In the genomic region with DNA sequence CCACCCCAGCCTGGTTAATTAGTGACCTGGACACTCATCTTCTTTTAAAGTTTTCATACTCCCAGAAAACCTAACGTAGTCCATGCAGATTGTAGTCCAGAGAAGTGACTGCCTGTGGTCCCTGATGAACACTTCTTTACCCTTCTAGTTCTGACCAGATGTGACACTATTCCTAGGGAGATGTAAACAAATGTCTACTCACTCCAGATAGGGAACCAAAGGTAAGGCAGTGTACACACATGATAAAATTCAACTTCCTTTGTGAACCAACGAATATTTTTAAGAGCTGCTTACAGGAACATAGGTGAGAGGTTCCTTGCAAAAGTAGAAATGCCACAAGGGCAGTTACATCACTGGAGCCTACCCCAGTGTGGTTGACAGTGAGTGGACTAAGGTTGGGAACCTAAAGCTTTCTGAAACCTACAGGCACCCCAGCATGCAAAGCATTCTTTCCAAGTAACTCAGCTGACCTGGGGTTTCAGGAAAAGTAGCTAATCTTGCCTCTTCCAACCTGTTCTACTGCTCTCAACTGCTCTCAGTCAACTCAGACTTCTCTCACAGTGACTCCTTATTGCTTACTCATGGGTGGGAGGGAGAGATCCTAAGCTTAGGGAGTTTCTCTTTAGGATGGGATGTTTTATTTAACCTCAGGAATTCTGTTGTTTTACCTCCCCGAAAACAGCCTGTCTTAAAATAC, we compare ENCODE assay signal across 26 mouse cellular contexts. TPM values are rescaled to one million over a fixed set of nuclear protein-coding genes. Genes with fewer than 3 reads are reported as not detected.
"Had no signal": no experiment of that assay in that cellular context is flagged by ENCODE, and none has a peak within 500 bp of the region (broad histone marks: within the 10 kb centered on the region; RNA-seq: fewer than 3 reads in every experiment).

No protein-coding gene starts in this region.

- ATAC-seq: inflammation-experienced regulatory T-cells, adult 6 months; intestine, embryonic 16.5 days; midbrain, embryonic 13.5 days had no signal

- H3K4me3 ChIP-seq: limb, embryonic 12.5 days; limb, embryonic 15.5 days; lung, embryonic 15.5 days; megakaryocyte, embryonic 14.5 days; midbrain, embryonic 10.5 days; midbrain, embryonic 13.5 days had no signal

- H3K27me3 ChIP-seq: limb, embryonic 12.5 days; limb, embryonic 15.5 days; lung, embryonic 15.5 days; megakaryocyte, embryonic 14.5 days; midbrain, embryonic 13.5 days had no signal

- H3K27ac ChIP-seq: limb, embryonic 12.5 days; limb, embryonic 15.5 days; liver, embryonic 14.5 days; lung, embryonic 15.5 days; macrophage; midbrain, embryonic 10.5 days; midbrain, embryonic 13.5 days had no signal

- DNase-seq: kidney, adult 18-20 months; kidney, adult 9 months; kidney, postnatal 14 days; kidney, postnatal 4 days; left cerebral cortex, postnatal 4 days; lung, adult 18-20 months; lung, postnatal 14 days; right cerebral cortex, postnatal 4 days; thymus, adult 2 months; thymus, postnatal 14 days; thymus, postnatal 4 days had no signal

- H3K36me3 ChIP-seq: limb, embryonic 12.5 days; limb, embryonic 15.5 days; lung, embryonic 15.5 days; midbrain, embryonic 10.5 days; midbrain, embryonic 13.5 days had no signal

- H3K9ac ChIP-seq: limb, embryonic 12.5 days; limb, embryonic 15.5 days; liver, embryonic 14.5 days; lung, embryonic 15.5 days; midbrain, embryonic 13.5 days had no signal

- H3K9me3 ChIP-seq: limb, embryonic 12.5 days; limb, embryonic 15.5 days; lung, embryonic 15.5 days; megakaryocyte, embryonic 14.5 days; midbrain, embryonic 10.5 days; midbrain, embryonic 13.5 days had no signal

- H3K4me1 ChIP-seq: limb, embryonic 12.5 days; lung, embryonic 15.5 days; megakaryocyte, embryonic 14.5 days; midbrain, embryonic 10.5 days; midbrain, embryonic 13.5 days had no signal

- H3K4me2 ChIP-seq: limb, embryonic 12.5 days; limb, embryonic 15.5 days; lung, embryonic 15.5 days; midbrain, embryonic 13.5 days had no signal

RNA-seq across cellular contexts. Expression of a gene that starts 27.9 kb away (rescaled TPM):
- polyA plus RNA-seq: inflammation-experienced regulatory T-cells, adult 6 months; limb, embryonic 12.5 days; macrophage; midbrain, embryonic 10.5 days; midbrain, embryonic 13.5 days; midbrain, postnatal 0 days; neural tube, embryonic 11.5 days; neural tube, embryonic 14.5 days; stomach, embryonic 14.5 days had no signal

RNA-seq across cellular contexts. Expression of a gene that starts 28.3 kb away (rescaled TPM):
- polyA plus RNA-seq: inflammation-experienced regulatory T-cells, adult 6 months; limb, embryonic 12.5 days; macrophage; midbrain, embryonic 10.5 days; midbrain, embryonic 13.5 days; midbrain, postnatal 0 days; neural tube, embryonic 11.5 days; neural tube, embryonic 14.5 days; stomach, embryonic 14.5 days had no signal

RNA-seq across cellular contexts. Expression of a gene that starts 46.8 kb away (rescaled TPM):
- polyA plus RNA-seq: inflammation-experienced regulatory T-cells, adult 6 months; intestine, embryonic 16.5 days; kidney, embryonic 16.5 days; limb, embryonic 12.5 days; liver, embryonic 14.5 days; lung, embryonic 15.5 days; macrophage; midbrain, embryonic 10.5 days; midbrain, embryonic 13.5 days; midbrain, postnatal 0 days; neural tube, embryonic 11.5 days; neural tube, embryonic 14.5 days; stomach, embryonic 14.5 days; thymus, adult 2 months had no signal
